In genomic region chr14:118496767-118497166, GRCm38 (mm10) we compare ENCODE assay signal across 26 mouse cellular contexts.
DNase-seq lines count a peak whose midpoint lies in the region; ATAC-seq lines count a peak whose summit lies in the region.
"Had no signal": no experiment of that assay in that cellular context is flagged by ENCODE, and none has a peak within 500 bp of the region (broad histone marks: within the 10 kb centered on the region; RNA-seq: fewer than 3 reads in every experiment).

No protein-coding gene starts in this region.

- no peaks in the 10 kb centered on the region for H3K4me1 ChIP-seq in midbrain, embryonic 11.5 days (ENCODE audit: control insufficient read depth, insufficient read depth, low read length)
- no peaks in the 10 kb centered on the region for H3K4me1 ChIP-seq in midbrain, embryonic 15.5 days
- H3K4me1 ChIP-seq: embryonic facial prominence, embryonic 13.5 days; embryonic facial prominence, embryonic 15.5 days had no signal

- no peak overlapping the region for H3K4me3 ChIP-seq in midbrain, embryonic 11.5 days (ENCODE audit: low read depth, low read length)
- no peak overlapping the region for H3K4me3 ChIP-seq in midbrain, embryonic 15.5 days
- H3K4me3 ChIP-seq: embryonic facial prominence, embryonic 13.5 days; embryonic facial prominence, embryonic 15.5 days; erythroblast, embryonic 14.5 days; forebrain, embryonic 10.5 days; forebrain, embryonic 12.5 days had no signal

- no peak for DNase-seq in midbrain, embryonic 11.5 days (ENCODE audit: low spot score, missing footprints)
- DNase-seq in ES-CJ7 (ENCODE audit: low read depth, low spot score) = peak; percentile 30
- DNase-seq in ZHBTc4 (ENCODE audit: low read depth, low spot score) = peak; percentile 71
- DNase-seq in left cerebral cortex, adult 8-10 months (ENCODE audit: low spot score in 2 of 2) = no peak
- DNase-seq: adrenal gland, adult 2 months; adrenal gland, postnatal 10 days; adrenal gland, postnatal 25 days; B cell, adult 2 months; cerebellum, adult 11 months; cerebellum, adult 18-20 months; cerebellum, adult 8-10 months; cerebellum, adult 9-11 months; cerebellum, postnatal 14 days; cerebellum, postnatal 36 days; embryo, embryonic 11 days had no signal

- no peak overlapping the region for H3K4me2 ChIP-seq in midbrain, embryonic 11.5 days
- H3K4me2 ChIP-seq in midbrain, embryonic 15.5 days = no peak overlapping the region
- H3K4me2 ChIP-seq: embryonic facial prominence, embryonic 13.5 days; embryonic facial prominence, embryonic 15.5 days; forebrain, embryonic 12.5 days had no signal

- WGBS in midbrain, embryonic 11.5 days = 76% methylated on average over 2 of the region's 2 CpGs
- WGBS in midbrain, embryonic 15.5 days = 78% methylated on average over 2 of the region's 2 CpGs

- H3K27me3 ChIP-seq in midbrain, embryonic 11.5 days (ENCODE audit: control insufficient read depth, insufficient read depth, low read length) = no peaks in the 10 kb centered on the region
- no peaks in the 10 kb centered on the region for H3K27me3 ChIP-seq in midbrain, embryonic 15.5 days (replicated peaks)
- H3K27me3 ChIP-seq: CH12.LX; embryonic facial prominence, embryonic 15.5 days; Patski had no signal

- peaks cover 4% of the 10 kb centered on the region; the same call in 1 of the 2 replicates for H3K9me3 ChIP-seq in midbrain, embryonic 11.5 days (ENCODE audit: control insufficient read depth, low read length)
- no peaks in the 10 kb centered on the region for H3K9me3 ChIP-seq in midbrain, embryonic 15.5 days
- H3K9me3 ChIP-seq: embryonic facial prominence, embryonic 13.5 days; embryonic facial prominence, embryonic 15.5 days had no signal

- peak; percentile 7; the same call in 1 of the 2 replicates for ATAC-seq in midbrain, embryonic 11.5 days (ENCODE audit: low FRiP score)
- no peak for ATAC-seq in midbrain, embryonic 15.5 days (replicated peaks)
- ATAC-seq: CD4-positive, CD25-positive, alpha-beta regulatory T cell, adult 4 months; forebrain, embryonic 14.5 days; forebrain, embryonic 16.5 days; Patski had no signal

- H3K9ac ChIP-seq in midbrain, embryonic 11.5 days (ENCODE audit: low read length) = no peak overlapping the region
- H3K9ac ChIP-seq in midbrain, embryonic 15.5 days = no peak overlapping the region
- H3K9ac ChIP-seq: embryonic facial prominence, embryonic 13.5 days; embryonic facial prominence, embryonic 15.5 days; forebrain, embryonic 12.5 days had no signal

- no peak overlapping the region for H3K27ac ChIP-seq in midbrain, embryonic 11.5 days (ENCODE audit: low read depth, low read length)
- H3K27ac ChIP-seq in midbrain, embryonic 15.5 days = no peak overlapping the region
- H3K27ac ChIP-seq: embryonic facial prominence, embryonic 13.5 days; embryonic facial prominence, embryonic 15.5 days; forebrain, embryonic 10.5 days; forebrain, embryonic 12.5 days had no signal

- no peaks in the 10 kb centered on the region for H3K36me3 ChIP-seq in midbrain, embryonic 11.5 days (ENCODE audit: control insufficient read depth, insufficient read depth, low read length)
- no peaks in the 10 kb centered on the region for H3K36me3 ChIP-seq in midbrain, embryonic 15.5 days (replicated peaks)
- H3K36me3 ChIP-seq: embryonic facial prominence, embryonic 13.5 days; embryonic facial prominence, embryonic 15.5 days; forebrain, embryonic 12.5 days had no signal

Comparison
In these comparisons a context has a peak if more than half of its experiments do, and no peak if none do; other contexts are left out.
1. DNase-seq: peak in ES-CJ7 (single experiment) and ZHBTc4 (single experiment); none in midbrain, embryonic 11.5 days (single experiment) and left cerebral cortex, adult 8-10 months (0 of 2).